Mouse (Mus musculus) midbrain, embryonic 13.5 days (tissue): ENCODE data around the gene Odf3l1. TPM values are rescaled to one million over a fixed set of nuclear protein-coding genes. Genes with fewer than 3 reads are reported as not detected.

Experiments
- ATAC-seq: fragments of 200-750 bp; cut with Nextera tagmentation; 2 replicates; pipeline ENCODE4 v1.8.0; 2017; ENCODE audit warnings: mild to moderate bottlenecking, moderate TSS enrichment, moderate library complexity
- H3K27ac ChIP-seq: fragments of 300-500 bp; sonication (generic); 2 replicates; pipeline ENCODE4 v1.5.1; 2015; ENCODE audit warnings: inconsistent platforms, mild to moderate bottlenecking, moderate library complexity
- H3K27me3 ChIP-seq: fragments of 300-500 bp; sonication (generic); 2 replicates; pipeline ENCODE4 v1.6.1; 2015; ENCODE audit warnings: mild to moderate bottlenecking, inconsistent platforms
- H3K36me3 ChIP-seq: fragments of 300-500 bp; sonication (generic); 2 replicates; pipeline ENCODE4 v1.6.1; 2015; ENCODE audit warnings: mild to moderate bottlenecking, inconsistent platforms
- H3K4me1 ChIP-seq: fragments of 300-500 bp; sonication (generic); replicated peaks from 2 replicates; pipeline ENCODE4 v1.6.1; 2015; ENCODE audit warnings: inconsistent platforms
- H3K4me2 ChIP-seq: fragments of 300-500 bp; sonication (generic); replicated peaks from 2 replicates; pipeline ENCODE4 v1.6.1; 2015; ENCODE audit warnings: moderate library complexity, mild to moderate bottlenecking, inconsistent platforms
- H3K4me3 ChIP-seq: fragments of 300-500 bp; sonication (generic); replicated peaks from 2 replicates; pipeline ENCODE4 v1.5.1; 2015; ENCODE audit warnings: mild to moderate bottlenecking, inconsistent platforms
- H3K9ac ChIP-seq: fragments of 300-500 bp; sonication (generic); replicated peaks from 2 replicates; pipeline ENCODE4 v1.6.1; 2015; ENCODE audit warnings: mild to moderate bottlenecking, inconsistent platforms
- H3K9me3 ChIP-seq: fragments of 300-500 bp; sonication (generic); 2 replicates; pipeline ENCODE4 v1.6.1; 2016; ENCODE audit warnings: mild to moderate bottlenecking, inconsistent platforms
- WGBS: fragments of 180-500 bp; shearing (Covaris S2); methylation state at CpG from one replicate; pipeline ENCODE4 v1.1.7; 2015; 5-methylcytosine and 5-hydroxymethylcytosine counted together
- polyA plus RNA-seq: library from polyadenylated mRNA; unstranded; fragments of >200 nt; fragmentation: Nextera tagmentation; extraction: Ambion mirVana; gene quantifications from 2 replicates; pipeline ENCODE4 v1.2.1, GENCODE M21; 2015

Gene Odf3l1
- polyA plus RNA-seq, 1 experiment from 2014 or later, result not detected

GRCm38 (mm10) chr9:56862863-56863262, 1.6 kb downstream of the Odf3l1 start:
- ATAC-seq, result no peak
- WGBS, result 80% methylated on average over 2 of the region's 2 CpGs
- Histone ChIP-seq H3K4me3 (no peak overlapping the region), H3K27ac (no peak overlapping the region), H3K27me3 (peaks cover 31% of the 10 kb centered on the region), H3K9me3 (no peaks in the 10 kb centered on the region), H3K4me1 (peaks cover 11% of the 10 kb centered on the region), H3K36me3 (no peaks in the 10 kb centered on the region), H3K4me2 (no peak overlapping the region), H3K9ac (no peak overlapping the region)

- Histone ChIP-seq H3K36me3 (no peaks in the 10 kb centered on the region), H3K27me3 (peaks cover 23% of the 10 kb centered on the region), H3K9me3 (no peaks in the 10 kb centered on the region), H3K27ac (no peak overlapping the region), H3K4me2 (no peak overlapping the region), H3K9ac (no peak overlapping the region), H3K4me1 (peaks cover 10% of the 10 kb centered on the region), H3K4me3 (no peak overlapping the region)
- ATAC-seq, result no peak
- WGBS, result 72% methylated on average over 15 of the region's 15 CpGs
These were observed 3.8 kb downstream of the Odf3l1 start for GRCm38 (mm10) chr9:56860486-56861269.

GRCm38 (mm10) chr9:56860035-56860434, 4.4 kb downstream of the Odf3l1 start:
- ATAC-seq, result no peak
- Histone ChIP-seq H3K4me1 (peaks cover 9% of the 10 kb centered on the region), H3K36me3 (no peaks in the 10 kb centered on the region), H3K9ac (no peak overlapping the region), H3K9me3 (no peaks in the 10 kb centered on the region), H3K4me3 (no peak overlapping the region), H3K27ac (no peak overlapping the region), H3K4me2 (no peak overlapping the region), H3K27me3 (peaks cover 16% of the 10 kb centered on the region)
- 69% methylated on average over 3 of the region's 3 CpGs for WGBS

GRCm38 (mm10) chr9:56857463-56857862, 7.0 kb downstream of the Odf3l1 start:
- Histone ChIP-seq H3K4me1 (no peaks in the 10 kb centered on the region), H3K4me2 (no peak overlapping the region), H3K9ac (no peak overlapping the region), H3K4me3 (no peak overlapping the region), H3K36me3 (no peaks in the 10 kb centered on the region), H3K9me3 (no peaks in the 10 kb centered on the region), H3K27me3 (no peaks in the 10 kb centered on the region), H3K27ac (no peak overlapping the region)
- no peak for ATAC-seq
- 73% methylated on average over 3 of the region's 3 CpGs for WGBS

DNA sequence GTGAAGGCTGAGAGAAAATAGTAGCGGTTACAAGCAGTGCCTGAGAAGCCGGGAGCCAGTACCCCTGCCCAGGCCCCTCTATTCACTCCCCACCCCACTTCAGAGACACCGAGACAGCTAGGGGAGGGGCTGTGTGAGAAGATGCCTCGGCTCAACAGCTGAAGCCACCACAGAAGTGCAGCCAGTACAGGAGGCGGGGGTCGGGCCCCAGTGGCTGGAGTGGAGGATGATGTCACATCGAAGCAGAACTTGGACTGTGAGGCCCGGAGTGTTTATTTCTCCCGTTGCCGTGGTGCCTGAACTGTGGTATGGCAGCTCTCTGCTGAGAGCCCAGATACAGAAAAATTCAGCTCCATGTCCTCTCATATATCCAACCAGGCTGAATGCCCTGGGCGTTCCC, 12.7 kb downstream of the Odf3l1 start:
- Histone ChIP-seq H3K27ac (no peak overlapping the region), H3K4me3 (no peak overlapping the region), H3K36me3 (no peaks in the 10 kb centered on the region), H3K4me2 (no peak overlapping the region), H3K9ac (no peak overlapping the region), H3K9me3 (no peaks in the 10 kb centered on the region), H3K27me3 (no peaks in the 10 kb centered on the region), H3K4me1 (peaks cover 9% of the 10 kb centered on the region)
- ATAC-seq, result peak; percentile 55; the same call in 1 of the 2 replicates
- WGBS, result 29% methylated on average over 11 of the region's 11 CpGs

DNA sequence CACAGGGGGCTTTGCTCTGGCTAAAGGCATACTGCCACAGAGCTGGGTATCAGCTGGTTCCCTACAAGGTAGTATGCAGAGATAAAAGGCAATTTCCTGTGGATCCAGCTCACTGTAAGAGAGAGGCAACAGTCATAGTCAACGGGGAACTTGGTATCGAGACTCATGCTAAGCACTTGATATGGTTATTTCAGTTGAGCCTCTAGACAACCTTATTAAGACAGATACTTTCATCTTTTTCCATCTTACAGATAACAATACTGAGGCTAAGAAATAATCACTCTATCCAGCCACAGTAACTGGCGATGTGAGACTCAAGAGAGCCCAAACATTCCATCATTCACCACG, 13.6 kb downstream of the Odf3l1 start:
- Histone ChIP-seq H3K4me2 (no peak overlapping the region), H3K27ac (no peak overlapping the region), H3K4me1 (peaks cover 9% of the 10 kb centered on the region), H3K9ac (no peak overlapping the region), H3K9me3 (no peaks in the 10 kb centered on the region), H3K4me3 (no peak overlapping the region), H3K27me3 (no peaks in the 10 kb centered on the region), H3K36me3 (no peaks in the 10 kb centered on the region)
- WGBS, result 89% methylated on average over 4 of the region's 4 CpGs
- ATAC-seq, result no peak

- no peak overlapping the region for H3K9ac ChIP-seq
- no peaks in the 10 kb centered on the region for H3K27me3 ChIP-seq
- H3K4me2 ChIP-seq, result no peak overlapping the region
- H3K9me3 ChIP-seq, result no peaks in the 10 kb centered on the region
- no peak overlapping the region for H3K27ac ChIP-seq
- H3K36me3 ChIP-seq, result no peaks in the 10 kb centered on the region
- H3K4me3 ChIP-seq, result no peak overlapping the region
- 79% methylated on average over 14 of the region's 14 CpGs for WGBS
- H3K4me1 ChIP-seq, result peaks cover 9% of the 10 kb centered on the region
- ATAC-seq, result no peak
These were observed 14.2 kb downstream of the Odf3l1 start for GRCm38 (mm10) chr9:56850128-56850904.

- Histone ChIP-seq H3K27me3 (no peaks in the 10 kb centered on the region), H3K4me1 (peaks cover 20% of the 10 kb centered on the region), H3K4me2 (no peak overlapping the region), H3K36me3 (no peaks in the 10 kb centered on the region), H3K4me3 (no peak overlapping the region), H3K9me3 (no peaks in the 10 kb centered on the region), H3K27ac (no peak overlapping the region), H3K9ac (no peak overlapping the region)
- ATAC-seq, result peak; percentile 61; the same call in 1 of the 2 replicates
- WGBS, result 18% methylated on average over 3 of the region's 3 CpGs
These were observed 17.0 kb downstream of the Odf3l1 start for GRCm38 (mm10) chr9:56847523-56847922.

DNA sequence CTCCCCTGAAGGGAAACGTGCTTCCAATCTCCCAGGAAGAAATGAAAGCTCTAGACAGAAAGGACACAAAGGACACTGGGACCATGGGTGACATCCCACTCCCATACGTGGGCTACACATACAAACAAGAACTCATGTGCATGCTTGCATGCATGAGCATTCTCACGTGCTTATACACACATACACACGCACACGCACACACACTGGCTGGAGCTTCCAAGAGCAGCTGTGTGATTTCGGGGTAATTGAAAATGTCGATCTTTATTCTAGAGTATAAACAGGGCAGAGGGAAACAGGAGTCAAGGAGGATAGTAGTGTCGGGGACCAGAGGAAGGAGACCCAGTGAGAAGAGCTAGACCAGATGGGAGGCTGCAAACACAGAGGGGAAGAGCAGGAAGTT, 19.8 kb downstream of the Odf3l1 start:
- H3K27ac ChIP-seq, result no peak overlapping the region
- H3K9ac ChIP-seq, result no peak overlapping the region
- no peaks in the 10 kb centered on the region for H3K9me3 ChIP-seq
- H3K4me1 ChIP-seq, result peaks cover 24% of the 10 kb centered on the region
- no peak for ATAC-seq
- 0 out of 2 replicates have a peak, but pooled peaks cover 3% of the 10 kb centered on the region for H3K27me3 ChIP-seq
- no peak overlapping the region for H3K4me2 ChIP-seq
- 68% methylated on average over 8 of the region's 8 CpGs for WGBS
- no peaks in the 10 kb centered on the region for H3K36me3 ChIP-seq
- H3K4me3 ChIP-seq, result no peak overlapping the region

DNA sequence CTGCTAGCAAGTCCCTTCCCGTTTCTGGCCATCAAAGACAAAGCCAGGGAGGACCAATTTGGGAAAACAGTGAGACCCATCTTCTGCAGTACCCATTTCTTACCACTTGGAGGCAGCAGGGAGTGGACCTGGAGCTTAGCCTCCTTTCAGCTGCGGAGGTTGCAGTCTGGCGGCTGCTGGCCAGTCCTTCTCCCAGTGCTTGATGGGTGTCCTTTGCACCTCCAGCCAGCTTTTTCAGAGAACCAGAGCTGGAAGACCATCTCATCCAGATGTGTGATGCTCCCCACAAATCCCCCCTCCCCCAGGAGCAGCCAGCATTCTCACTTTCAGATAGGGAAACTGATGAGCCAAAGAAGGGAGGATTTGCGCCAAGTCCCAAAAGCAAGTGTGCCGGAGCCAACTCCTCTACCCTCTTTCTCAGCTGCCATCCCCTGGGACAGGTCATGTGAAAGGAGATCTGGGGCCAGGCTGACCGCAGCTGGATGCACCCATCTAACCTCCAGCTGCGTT, 20.7 kb downstream of the Odf3l1 start:
- no peak overlapping the region for H3K9ac ChIP-seq
- H3K36me3 ChIP-seq, result no peaks in the 10 kb centered on the region
- H3K4me2 ChIP-seq, result no peak overlapping the region
- WGBS, result 33% methylated on average over 7 of the region's 7 CpGs
- H3K27ac ChIP-seq, result no peak overlapping the region
- peaks cover 24% of the 10 kb centered on the region for H3K4me1 ChIP-seq
- H3K4me3 ChIP-seq, result no peak overlapping the region
- 0 out of 2 replicates have a peak, but pooled peaks cover 3% of the 10 kb centered on the region for H3K27me3 ChIP-seq
- no peak for ATAC-seq
- H3K9me3 ChIP-seq, result no peaks in the 10 kb centered on the region

GRCm38 (mm10) chr9:56842303-56842719, 22.2 kb downstream of the Odf3l1 start:
- H3K9me3 ChIP-seq, result no peaks in the 10 kb centered on the region
- 80% methylated on average over 3 of the region's 3 CpGs for WGBS
- no peak overlapping the region for H3K4me2 ChIP-seq
- H3K27me3 ChIP-seq, result peaks cover 3% of the 10 kb centered on the region; the same call in 1 of the 2 replicates
- no peaks in the 10 kb centered on the region for H3K36me3 ChIP-seq
- no peak overlapping the region for H3K9ac ChIP-seq
- no peak overlapping the region for H3K27ac ChIP-seq
- ATAC-seq, result no peak
- H3K4me1 ChIP-seq, result peaks cover 24% of the 10 kb centered on the region
- H3K4me3 ChIP-seq, result no peak overlapping the region

DNA sequence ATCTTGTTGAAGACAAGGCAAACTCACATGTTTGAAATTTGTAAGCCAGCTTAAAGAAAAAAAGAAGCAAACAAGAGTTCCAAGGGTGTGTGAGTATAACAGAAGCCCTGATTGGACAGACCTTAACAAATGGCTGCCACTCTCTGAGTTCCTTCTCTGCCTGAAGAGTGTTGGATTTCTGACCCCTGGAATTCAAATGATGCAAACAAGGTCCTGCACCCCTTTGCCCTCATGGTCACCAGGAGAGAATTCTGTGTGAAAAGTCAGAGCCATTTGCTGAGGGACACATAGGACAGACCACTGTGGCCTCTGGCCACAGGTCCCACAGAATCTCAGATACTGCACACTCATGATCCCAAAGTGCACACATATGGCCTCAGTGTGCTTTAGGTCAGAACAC, 22.6 kb downstream of the Odf3l1 start:
- no peak overlapping the region for H3K27ac ChIP-seq
- H3K27me3 ChIP-seq, result peaks cover 3% of the 10 kb centered on the region; the same call in 1 of the 2 replicates
- H3K9me3 ChIP-seq, result no peaks in the 10 kb centered on the region
- H3K4me1 ChIP-seq, result peaks cover 24% of the 10 kb centered on the region
- H3K9ac ChIP-seq, result no peak overlapping the region
- no peaks in the 10 kb centered on the region for H3K36me3 ChIP-seq
- no peak overlapping the region for H3K4me3 ChIP-seq
- no peak for ATAC-seq
- H3K4me2 ChIP-seq, result no peak overlapping the region
